Mouse (Mus musculus) stomach, postnatal 0 days (tissue): ENCODE measurements at regions not wholly inside any gene's neighbourhood (a gene's known extent, or its start where the extent isn't known, plus 50 kb on each side); places are given as distances from the start of the nearest gene placed in this dataset.

Source experiments
- ATAC-seq: fragments of 200-750 bp; cut with Nextera tagmentation; 2 replicates; pipeline ENCODE4 v1.8.0; 2017; ENCODE audit not compliant: low FRiP score, low TSS enrichment
- DNase-seq: peaks from one replicate; pipeline ENCODE4 v3.0.0-alpha.2; 2016; ENCODE audit warnings: low spot score
- H3K27ac ChIP-seq: fragments of 300-500 bp; sonication (generic); replicated peaks from 2 replicates; pipeline ENCODE4 v1.5.1; 2014; ENCODE audit warnings: mild to moderate bottlenecking, control low read depth
- H3K27me3 ChIP-seq: fragments of 300-500 bp; sonication (generic); 2 replicates; pipeline ENCODE4 v1.6.1; 2014; ENCODE audit warnings: low read length; ENCODE audit not compliant: control insufficient read depth, insufficient read depth
- H3K36me3 ChIP-seq: fragments of 300-500 bp; sonication (generic); 2 replicates; pipeline ENCODE4 v1.6.1; 2014; ENCODE audit warnings: low read length, mixed read lengths; ENCODE audit not compliant: control insufficient read depth, insufficient read depth
- H3K4me1 ChIP-seq: fragments of 300-500 bp; sonication (generic); replicated peaks from 2 replicates; pipeline ENCODE4 v1.6.1; 2014; ENCODE audit warnings: antibody characterized with exemption; ENCODE audit not compliant: control insufficient read depth, insufficient read depth
- H3K4me2 ChIP-seq: fragments of 300-500 bp; sonication (generic); replicated peaks from 2 replicates; pipeline ENCODE4 v1.6.1; 2014; ENCODE audit warnings: low read depth, mild to moderate bottlenecking, control low read depth, moderate library complexity
- H3K4me3 ChIP-seq: fragments of 300-500 bp; sonication (generic); 2 replicates; pipeline ENCODE4 v1.5.1; 2014; ENCODE audit warnings: low read depth, low read length, control low read depth
- H3K9ac ChIP-seq: fragments of 300-500 bp; sonication (generic); 2 replicates; pipeline ENCODE4 v1.6.1; 2014; ENCODE audit warnings: mild to moderate bottlenecking, low read length, control low read depth, mixed read lengths
- H3K9me3 ChIP-seq: fragments of 300-500 bp; sonication (generic); 2 replicates; pipeline ENCODE4 v1.6.1; 2016; ENCODE audit warnings: low read length; ENCODE audit not compliant: control insufficient read depth
- CTCF ChIP-seq: IDR thresholded peaks from 2 replicates; pipeline ENCODE4 v1.5.1; 2016; ENCODE audit warnings: antibody characterized with exemption, low read depth, mild to moderate bottlenecking, moderate library complexity
- EP300 ChIP-seq: optimal IDR thresholded peaks from 2 replicates; pipeline ENCODE3; 2016; ENCODE audit warnings: antibody characterized with exemption
- WGBS: fragments of 180-500 bp; shearing (Covaris S2); extraction: QIAGEN DNeasy Blood & Tissue Kit; methylation state at CpG from one replicate; pipeline ENCODE4 v1.1.7; 2014; 5-methylcytosine and 5-hydroxymethylcytosine counted together

GRCm38 (mm10) chr14:98882586-98882985, 111.5 kb downstream of the Rpl36a-ps1 start:
- Histone ChIP-seq H3K9ac (no peak overlapping the region), H3K9me3 (no peaks in the 10 kb centered on the region), H3K27me3 (no peaks in the 10 kb centered on the region), H3K36me3 (no peaks in the 10 kb centered on the region), H3K27ac (no peak overlapping the region), H3K4me1 (no peaks in the 10 kb centered on the region), H3K4me2 (no peak overlapping the region), H3K4me3 (no peak overlapping the region)
- TF ChIP-seq EP300, result no peak
- no peak for TF ChIP-seq CTCF
- ATAC-seq, result no peak
- no peak for DNase-seq
- WGBS, result 69% methylated on average over 10 of the region's 10 CpGs

GRCm38 (mm10) chr14:98877956-98878355, 116.2 kb downstream of the Rpl36a-ps1 start:
- no peak for ATAC-seq
- Histone ChIP-seq H3K36me3 (no peaks in the 10 kb centered on the region), H3K4me2 (no peak overlapping the region), H3K27me3 (no peaks in the 10 kb centered on the region), H3K9me3 (no peaks in the 10 kb centered on the region), H3K4me1 (no peaks in the 10 kb centered on the region), H3K4me3 (no peak overlapping the region), H3K9ac (no peak overlapping the region), H3K27ac (no peak overlapping the region)
- TF ChIP-seq EP300 (no peak), CTCF (no peak)
- DNase-seq, result no peak
- WGBS, result 61% methylated on average over 3 of the region's 3 CpGs

GRCm38 (mm10) chr14:98873446-98873845, 120.7 kb downstream of the Rpl36a-ps1 start:
- no peaks in the 10 kb centered on the region for H3K9me3 ChIP-seq
- no peak for TF ChIP-seq EP300
- TF ChIP-seq CTCF, result no peak
- H3K4me1 ChIP-seq, result no peaks in the 10 kb centered on the region
- WGBS, result 54% methylated on average over 9 of the region's 9 CpGs
- no peak for DNase-seq
- no peak for ATAC-seq
- H3K4me3 ChIP-seq, result no peak overlapping the region
- no peaks in the 10 kb centered on the region for H3K27me3 ChIP-seq
- no peaks in the 10 kb centered on the region for H3K36me3 ChIP-seq
- no peak overlapping the region for H3K27ac ChIP-seq
- no peak overlapping the region for H3K9ac ChIP-seq
- no peak overlapping the region for H3K4me2 ChIP-seq

- Histone ChIP-seq H3K36me3 (no peaks in the 10 kb centered on the region), H3K9ac (no peak overlapping the region), H3K9me3 (no peaks in the 10 kb centered on the region), H3K4me3 (no peak overlapping the region), H3K27me3 (no peaks in the 10 kb centered on the region), H3K4me2 (no peak overlapping the region), H3K27ac (no peak overlapping the region), H3K4me1 (no peaks in the 10 kb centered on the region)
- WGBS, result 69% methylated on average over 6 of the region's 6 CpGs
- no peak for ATAC-seq
- DNase-seq, result no peak
- TF ChIP-seq CTCF, result no peak
- no peak for TF ChIP-seq EP300
These were observed 124.2 kb downstream of the Rpl36a-ps1 start for GRCm38 (mm10) chr14:98869888-98870287.

- Histone ChIP-seq H3K4me3 (no peak overlapping the region), H3K27me3 (no peaks in the 10 kb centered on the region), H3K4me2 (no peak overlapping the region), H3K9me3 (no peaks in the 10 kb centered on the region), H3K36me3 (no peaks in the 10 kb centered on the region), H3K4me1 (no peaks in the 10 kb centered on the region), H3K27ac (no peak overlapping the region), H3K9ac (no peak overlapping the region)
- DNase-seq, result no peak
- no peak for ATAC-seq
- no peak for TF ChIP-seq EP300
- TF ChIP-seq CTCF, result no peak
These were observed 127.2 kb downstream of the Rpl36a-ps1 start for GRCm38 (mm10) chr14:98866880-98867279.

- TF ChIP-seq CTCF (no peak), EP300 (no peak)
- Histone ChIP-seq H3K9ac (no peak overlapping the region), H3K9me3 (no peaks in the 10 kb centered on the region), H3K4me1 (no peaks in the 10 kb centered on the region), H3K36me3 (no peaks in the 10 kb centered on the region), H3K4me2 (no peak overlapping the region), H3K27me3 (no peaks in the 10 kb centered on the region), H3K27ac (no peak overlapping the region), H3K4me3 (no peak overlapping the region)
- WGBS, result 62% methylated on average over 6 of the region's 6 CpGs
- ATAC-seq (no peak), DNase-seq (no peak)
These were observed 130.1 kb downstream of the Rpl36a-ps1 start for GRCm38 (mm10) chr14:98864001-98864400.
